Mouse (Mus musculus): ENCODE results near the gene Defb41.
"Not testable (repeated sequence)": the region's sequence is repeated elsewhere in the genome, so short reads cannot be mapped to it uniquely, and the experiment has no call there.

The Defb41 gene

GRCm38 (mm10) chr1:18265038-18265437 is at the start of gene Defb41:
Gene Defb41, minus strand, starts transcription at chr1:18265138.
- no peak for DNase-seq (ENCODE audit: low spot score)

- no peak for DNase-seq (ENCODE audit: low spot score)
These were observed 43.5 kb upstream of the Defb41 start for GRCm38 (mm10) chr1:18308474-18308829.

DNA sequence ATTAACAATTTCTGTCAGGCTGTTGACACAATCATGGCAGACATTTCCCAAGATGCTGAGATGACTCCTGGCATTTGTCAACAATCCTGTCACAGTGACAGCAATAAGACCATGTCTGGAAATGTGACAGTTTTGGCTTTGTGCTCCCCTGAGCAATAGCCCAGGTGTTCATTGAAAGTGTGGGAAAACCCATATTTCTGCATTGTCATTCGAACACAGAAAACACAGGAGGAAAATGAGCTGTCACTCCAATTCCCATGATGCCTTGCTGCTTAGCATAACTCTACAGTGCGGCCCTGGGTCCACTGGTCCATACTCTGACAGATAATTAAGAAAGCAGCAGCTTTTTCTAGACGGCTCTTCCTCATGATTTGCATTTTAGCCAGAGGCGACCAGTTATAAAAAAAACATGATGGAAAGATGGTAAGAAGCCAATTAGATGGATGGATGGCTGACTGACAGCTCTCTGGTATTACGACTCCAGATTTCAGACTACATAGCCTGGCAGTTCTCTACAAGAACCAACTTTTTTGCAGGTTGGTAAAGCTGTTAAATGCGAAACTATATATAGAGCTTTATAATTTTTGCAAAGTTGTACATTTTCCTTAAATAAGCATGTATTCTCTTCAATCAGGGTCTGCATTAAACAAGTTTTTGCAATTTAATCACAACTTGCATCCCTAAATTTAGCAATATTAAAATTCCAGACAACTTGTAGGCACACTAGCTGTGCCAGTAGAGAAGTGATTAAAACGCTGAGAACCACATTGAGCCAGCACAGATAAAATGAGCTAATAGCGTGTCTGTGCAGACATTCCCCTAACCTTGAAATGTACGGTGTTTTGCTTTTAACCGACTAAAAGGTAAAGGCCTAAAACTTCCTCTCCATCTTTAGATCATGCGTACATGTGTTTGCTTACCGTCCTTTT is 42.9 kb upstream of the Defb41 start:
- no peak for DNase-seq (ENCODE audit: low spot score)

DNA sequence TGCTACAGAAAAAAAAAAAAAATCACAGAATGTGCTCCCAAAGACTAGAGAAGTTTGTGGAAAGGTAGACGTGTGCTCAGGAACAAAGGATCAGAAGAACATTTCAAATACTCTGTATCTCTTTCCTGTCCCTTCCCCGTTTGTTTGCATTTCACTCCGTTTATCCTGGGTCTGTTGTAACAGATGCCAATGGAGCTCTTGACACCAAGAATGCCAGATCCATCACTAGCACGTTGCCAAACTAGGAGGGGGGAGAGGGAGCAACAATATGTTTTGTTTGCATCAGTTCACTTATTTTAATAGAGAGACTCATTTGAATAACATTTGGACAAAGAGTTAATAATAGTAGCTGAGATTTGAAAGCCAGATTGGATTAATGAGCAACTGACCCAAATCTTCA is 27.6 kb upstream of the Defb41 start:
- no peak for DNase-seq (ENCODE audit: low spot score)

GRCm38 (mm10) chr1:18288860-18289259 is 23.9 kb upstream of the Defb41 start:
- peak; percentile 38 for DNase-seq (ENCODE audit: low spot score)

DNA sequence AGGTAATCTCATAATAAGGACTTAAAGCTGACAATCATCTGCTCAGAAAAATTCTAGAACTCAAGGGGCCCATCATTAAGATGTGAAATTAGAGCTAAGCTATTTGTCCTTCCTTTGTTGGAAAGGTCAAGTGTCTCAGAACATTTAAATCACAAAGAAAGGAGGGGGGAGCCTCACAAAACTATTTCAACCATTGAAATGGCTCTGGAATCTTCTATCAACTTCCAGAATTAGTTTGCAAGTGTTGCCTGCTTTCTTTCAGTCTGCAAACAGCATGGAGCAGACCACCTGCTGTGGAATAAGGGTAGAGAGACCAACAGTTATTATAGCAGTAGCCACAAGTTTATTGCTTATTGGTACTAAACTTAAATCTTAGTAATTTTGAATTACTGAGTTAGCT is 22.4 kb upstream of the Defb41 start:
- DNase-seq (ENCODE audit: low spot score) = no peak

- no peak for DNase-seq (ENCODE audit: low spot score)
These were observed 6.2 kb upstream of the Defb41 start for GRCm38 (mm10) chr1:18271095-18271494.

DNA sequence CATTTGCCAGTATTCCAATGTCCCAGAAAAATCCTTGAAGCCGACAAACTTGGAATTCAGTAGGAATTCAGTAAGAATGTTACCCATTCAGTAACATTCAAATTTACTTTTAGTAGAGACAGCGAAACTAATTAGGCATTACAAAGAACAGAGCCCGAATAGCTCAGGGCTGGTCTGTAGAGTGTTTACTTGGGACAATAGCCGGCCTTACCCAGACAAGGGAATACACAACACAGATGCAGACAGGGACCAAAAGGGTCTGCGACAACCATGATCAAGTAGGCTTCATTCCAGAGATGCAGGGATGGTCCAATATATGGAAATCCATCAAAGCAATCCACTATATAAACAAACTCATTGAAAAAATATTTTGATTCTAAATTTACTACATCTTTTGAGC is 3.9 kb upstream of the Defb41 start:
- no peak for DNase-seq (ENCODE audit: low spot score)

- DNase-seq (ENCODE audit: low spot score) = not testable (repeated sequence)
These were observed 18.9 kb downstream of the Defb41 start for GRCm38 (mm10) chr1:18245801-18246580.

GRCm38 (mm10) chr1:18237343-18237742 is 27.6 kb downstream of the Defb41 start, which contains the start of gene Defb18:
Gene Defb18, minus strand, starts transcription at chr1:18237443.
- DNase-seq (ENCODE audit: low spot score) = no peak

DNA sequence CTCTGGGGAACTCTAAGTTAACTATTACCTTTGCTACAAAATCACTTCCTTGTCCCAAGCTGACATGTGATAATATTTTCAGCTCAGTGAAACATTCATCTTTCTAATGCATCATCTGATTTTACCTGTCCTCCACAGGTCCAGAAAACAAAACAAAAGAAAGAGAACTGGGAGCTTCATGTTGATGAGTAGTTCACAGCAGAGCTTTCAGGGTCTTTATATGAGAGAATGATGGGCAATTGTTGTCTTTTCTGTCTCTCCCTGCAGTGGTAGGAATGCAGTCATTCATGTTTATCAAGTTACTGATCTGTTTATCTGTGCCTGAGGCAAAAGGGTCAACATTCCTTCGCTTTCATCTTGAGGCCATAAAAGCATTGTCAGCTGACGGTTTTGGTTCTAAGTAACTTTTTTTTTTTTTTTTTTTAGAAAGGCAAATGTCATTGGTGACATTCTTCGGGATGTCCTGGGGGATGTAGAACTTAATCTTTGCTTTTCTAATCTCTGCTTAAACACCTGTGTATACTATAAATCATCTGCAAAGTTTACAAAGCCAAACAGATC is 41.5 kb downstream of the Defb41 start:
- DNase-seq (ENCODE audit: low spot score) = peak; percentile 28
